Mouse (Mus musculus) heart, postnatal 0 days (tissue): ENCODE measurements around the gene Sorbs2.

ENCODE experiments used
- CTCF ChIP-seq: IDR thresholded peaks from 2 replicates; pipeline ENCODE4 v1.5.1; 2016; ENCODE audit warnings: antibody characterized with exemption, control low read depth, low read depth
- EP300 ChIP-seq: IDR thresholded peaks from 2 replicates; pipeline ENCODE4 v1.6.1; 2016; ENCODE audit warnings: antibody characterized with exemption, low read depth

GRCm38 (mm10) chr8:45595983-45596382 lies 88.4 kb downstream of the Sorbs2 start:
- TF ChIP-seq CTCF (no peak), EP300 (no peak)
